Mouse (Mus musculus) Muller cell, postnatal 12 days (primary cell): ENCODE results near the gene Kap.
"Not testable (repeated sequence)": the region's sequence is repeated elsewhere in the genome, so short reads cannot be mapped to it uniquely, and the experiment has no call there.

Experiments used
- DNase-seq: peaks from one replicate; pipeline ENCODE4 v3.0.0-alpha.2; 2015; ENCODE audit errors: inconsistent ontology term

Kap gene

GRCm38 (mm10) chr6:133853526-133853925, at the start of gene Kap:
Kap (minus strand) TSS chr6:133853762.
- DNase-seq: no peak

GRCm38 (mm10) chr6:133885871-133886415, 32.4 kb upstream of the Kap start:
- DNase-seq: no peak

GRCm38 (mm10) chr6:133883446-133883985, 30.0 kb upstream of the Kap start:
- DNase-seq: no peak

GRCm38 (mm10) chr6:133875906-133876462, 22.4 kb upstream of the Kap start:
- peak; percentile 56 for DNase-seq

- peak; percentile 3 for DNase-seq
Observed at GRCm38 (mm10) chr6:133872667-133873066, 19.1 kb upstream of the Kap start.

- DNase-seq: peak; percentile 87
Observed at GRCm38 (mm10) chr6:133871131-133871530, 17.6 kb upstream of the Kap start.

- no peak for DNase-seq
Observed at GRCm38 (mm10) chr6:133868381-133868780, 14.8 kb upstream of the Kap start.

GRCm38 (mm10) chr6:133855871-133856270, 2.3 kb upstream of the Kap start:
- no peak for DNase-seq

GRCm38 (mm10) chr6:133849359-133849758, 4.2 kb downstream of the Kap start:
- DNase-seq: no peak

- DNase-seq: not testable (repeated sequence)
Observed at GRCm38 (mm10) chr6:133848861-133849260, 4.7 kb downstream of the Kap start.

GRCm38 (mm10) chr6:133838296-133838995, 15.1 kb downstream of the Kap start:
- not testable (repeated sequence) for DNase-seq

GRCm38 (mm10) chr6:133812342-133812741, 41.2 kb downstream of the Kap start:
- peak; percentile 2 for DNase-seq
